Mouse (Mus musculus): Measurements from ENCODE around the gene Tor2a.

- TF ChIP-seq ZKSCAN1 (IDR thresholded peaks at IDR 0.05; ENCODE audit: low read depth, low read length) (no peak), HCFC1 (IDR thresholded peaks at IDR 0.05; ENCODE audit: low read depth, low read length) (no peak), EP300 (IDR thresholded peaks at IDR 0.05; ENCODE audit: low read depth in 1 of 2, low read length in 2 of 2) (no peak), POLR2A (IDR thresholded peaks at IDR 0.05; ENCODE audit: control insufficient read depth in 1 of 2, insufficient read depth in 1 of 2, low read depth in 1 of 2, low read length in 2 of 2, poor library complexity in 1 of 2) (no peak), CTCF (IDR thresholded peaks at IDR 0.05 in 2 of 3, conservative IDR thresholded peaks at IDR 0.05 in 1 of 3; ENCODE audit: control insufficient read depth in 1 of 3, insufficient read depth in 1 of 3, low read depth in 2 of 3, low read length in 3 of 3, poor library complexity in 1 of 3, severe bottlenecking in 1 of 3) (no peak), MAX (IDR thresholded peaks at IDR 0.05; ENCODE audit: low read length) (no peak), USF1 (IDR thresholded peaks at IDR 0.05; ENCODE audit: low read depth, low read length) (no peak), TCF12 (IDR thresholded peaks at IDR 0.05; ENCODE audit: low read depth, low read length) (no peak), ZC3H11A (IDR thresholded peaks at IDR 0.05; ENCODE audit: low read depth, low read length) (no peak), ZMIZ1 (IDR thresholded peaks at IDR 0.05; ENCODE audit: low read depth, low read length) (no peak), NRF1 (IDR thresholded peaks at IDR 0.05; ENCODE audit: insufficient read depth, low read depth, low read length, poor library complexity, severe bottlenecking) (no peak)
These were observed 8.0 kb upstream of the Tor2a start for GRCm38 (mm10) chr2:32749082-32749481.
